Mouse (Mus musculus) limb, embryonic 13.5 days (tissue): ENCODE results near the gene Ap1m1. TPM values are rescaled to one million over a fixed set of nuclear protein-coding genes. Genes with fewer than 3 reads are reported as not detected.

ENCODE experiments used
- ATAC-seq: fragments of 200-750 bp; cut with Nextera tagmentation; 2 replicates; pipeline ENCODE4 v1.8.0; 2017; ENCODE audit warnings: low read depth, moderate number of reproducible peaks, moderate TSS enrichment; ENCODE audit not compliant: low FRiP score
- H3K27ac ChIP-seq: fragments of 300-500 bp; sonication (generic); 2 replicates; pipeline ENCODE4 v1.5.1; 2015; ENCODE audit warnings: inconsistent platforms, mild to moderate bottlenecking, moderate library complexity
- H3K27me3 ChIP-seq: fragments of 300-500 bp; sonication (generic); 2 replicates; pipeline ENCODE4 v1.6.1; 2015; ENCODE audit warnings: mild to moderate bottlenecking, inconsistent platforms
- H3K36me3 ChIP-seq: fragments of 300-500 bp; sonication (generic); 2 replicates; pipeline ENCODE4 v1.6.1; 2015; ENCODE audit warnings: inconsistent platforms, mild to moderate bottlenecking, moderate library complexity
- H3K4me1 ChIP-seq: fragments of 300-500 bp; sonication (generic); 2 replicates; pipeline ENCODE4 v1.6.1; 2015; ENCODE audit warnings: inconsistent platforms
- H3K4me2 ChIP-seq: fragments of 300-500 bp; sonication (generic); replicated peaks from 2 replicates; pipeline ENCODE4 v1.6.1; 2015; ENCODE audit warnings: inconsistent platforms, mild to moderate bottlenecking, moderate library complexity
- H3K4me3 ChIP-seq: fragments of 300-500 bp; sonication (generic); 2 replicates; pipeline ENCODE4 v1.5.1; 2015; ENCODE audit warnings: moderate library complexity, mild to moderate bottlenecking, inconsistent platforms
- H3K9ac ChIP-seq: fragments of 300-500 bp; sonication (generic); 2 replicates; pipeline ENCODE4 v1.6.1; 2015; ENCODE audit warnings: mild to moderate bottlenecking, inconsistent platforms
- H3K9me3 ChIP-seq: fragments of 300-500 bp; sonication (generic); 2 replicates; pipeline ENCODE4 v1.6.1; 2016; ENCODE audit warnings: inconsistent platforms
- WGBS: fragments of 180-500 bp; shearing (Covaris S2); methylation state at CpG from one replicate; pipeline ENCODE4 v1.1.7; 2015; 5-methylcytosine and 5-hydroxymethylcytosine counted together
- polyA plus RNA-seq: library from polyadenylated mRNA; unstranded; fragments of >200 nt; fragmentation: Nextera tagmentation; extraction: Ambion mirVana; gene quantifications from 2 replicates; pipeline ENCODE4 v1.2.1, GENCODE M21; 2015

The Ap1m1 gene
- polyA plus RNA-seq, 1 experiment from 2014 or later, result 132 TPM

DNA sequence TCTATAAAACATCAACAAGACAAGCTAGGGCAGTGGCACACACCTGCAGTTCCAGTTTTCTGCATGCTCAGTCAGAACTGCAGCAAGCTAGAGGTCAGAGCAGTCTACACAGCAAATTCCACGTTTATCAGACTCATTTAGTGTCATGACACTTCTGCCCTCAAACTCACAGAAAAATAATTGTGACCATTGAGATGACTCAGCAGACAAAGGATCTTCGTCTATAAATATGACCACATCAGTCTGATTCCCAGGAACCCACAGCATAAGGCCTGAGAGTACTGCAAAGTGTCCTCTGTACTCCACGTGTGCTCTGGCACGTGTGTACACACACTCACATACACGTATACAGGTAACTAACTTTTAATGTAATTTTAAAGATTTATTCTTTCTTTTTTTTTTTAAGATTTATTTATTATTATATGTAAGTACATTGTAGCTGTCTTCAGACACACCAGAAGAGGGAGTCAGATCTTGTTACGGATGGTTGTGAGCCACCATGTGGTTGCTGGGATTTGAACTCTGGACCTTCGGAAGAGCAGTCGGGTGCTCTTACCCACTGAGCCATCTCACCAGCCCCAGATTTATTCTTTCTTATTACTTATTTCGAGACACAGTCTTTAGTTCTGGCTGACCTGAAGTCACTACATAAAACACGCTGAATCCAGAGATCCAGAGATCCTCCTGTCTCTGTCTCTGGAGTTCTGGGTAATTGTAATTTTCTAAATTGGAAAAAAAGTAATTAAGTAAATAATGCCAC lies 20.9 kb upstream of the Ap1m1 start:
- Histone ChIP-seq H3K9ac (no peak overlapping the region), H3K27me3 (no peaks in the 10 kb centered on the region), H3K36me3 (peaks cover 31% of the 10 kb centered on the region), H3K4me3 (peak overlapping the region; percentile 90), H3K4me1 (peaks cover 13% of the 10 kb centered on the region), H3K4me2 (peak overlapping the region; percentile 88), H3K9me3 (no peaks in the 10 kb centered on the region), H3K27ac (no peak overlapping the region)
- ATAC-seq, result no peak; the same call in 1 of the 2 replicates
- 81% methylated on average over 10 of the region's 10 CpGs for WGBS

DNA sequence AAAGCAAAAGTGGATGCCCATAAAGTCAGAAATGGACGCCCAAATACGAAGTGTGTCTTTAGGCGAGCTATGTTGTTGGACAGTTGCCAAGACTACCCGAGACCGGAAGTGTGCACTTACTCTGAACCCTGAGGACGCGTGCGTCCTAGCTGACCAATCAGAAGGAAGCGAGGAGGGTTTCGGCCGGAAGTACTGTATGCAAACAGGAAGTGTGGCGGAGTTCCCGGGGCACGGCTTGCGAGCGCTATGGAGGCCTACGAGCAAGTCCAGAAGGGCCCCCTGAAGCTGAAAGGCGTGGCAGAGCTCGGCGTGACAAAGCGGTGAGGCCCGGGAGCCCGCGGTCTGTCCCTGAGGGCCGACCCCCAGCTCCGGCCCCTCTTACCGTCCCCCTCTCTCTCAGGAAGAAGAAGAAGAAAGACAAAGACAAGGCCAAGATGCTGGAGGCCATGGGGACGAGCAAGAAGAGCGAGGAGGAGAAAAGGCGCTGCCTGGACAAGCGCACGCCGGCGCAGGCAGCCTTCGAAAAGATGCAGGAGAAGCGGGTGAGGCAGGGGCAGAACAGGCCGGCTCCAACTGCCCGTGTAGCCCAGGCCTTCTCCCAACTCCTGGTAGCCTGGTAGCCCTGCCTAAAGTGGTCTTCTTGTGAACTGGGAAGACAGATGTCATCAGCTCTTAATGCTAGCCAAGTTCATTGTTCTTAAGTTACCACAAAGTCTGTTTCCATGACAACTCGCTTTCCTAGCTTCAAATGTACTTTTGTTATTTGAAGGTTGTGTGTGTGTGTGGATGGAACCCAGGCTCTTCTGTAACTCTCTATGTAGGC lies 20.1 kb upstream of the Ap1m1 start, which contains the start of gene Fam32a:
Fam32a (plus strand) TSS at position 190 of the 823 bp plus-strand sequence.
- Histone ChIP-seq H3K4me1 (peaks cover 13% of the 10 kb centered on the region), H3K27me3 (no peaks in the 10 kb centered on the region), H3K27ac (peak within 1 kb of the TSS; percentile 74), H3K36me3 (peaks cover 35% of the 10 kb centered on the region), H3K9me3 (no peaks in the 10 kb centered on the region), H3K9ac (peak within 1 kb of the TSS; percentile 82), H3K4me2 (peak within 1 kb of the TSS; percentile 88), H3K4me3 (peak within 1 kb of the TSS; percentile 90)
- WGBS, result 15% methylated on average over 39 of the region's 39 CpGs
- peak; percentile 97 for ATAC-seq

- whole genome bisulfite sequencing, result 84% methylated on average over 4 of the region's 4 CpGs
- H3K4me3 ChIP-seq, result peak overlapping the region; percentile 90
- ATAC-seq, result no peak
Observed at GRCm38 (mm10) chr8:72220758-72221157, 19.1 kb upstream of the Ap1m1 start.

DNA sequence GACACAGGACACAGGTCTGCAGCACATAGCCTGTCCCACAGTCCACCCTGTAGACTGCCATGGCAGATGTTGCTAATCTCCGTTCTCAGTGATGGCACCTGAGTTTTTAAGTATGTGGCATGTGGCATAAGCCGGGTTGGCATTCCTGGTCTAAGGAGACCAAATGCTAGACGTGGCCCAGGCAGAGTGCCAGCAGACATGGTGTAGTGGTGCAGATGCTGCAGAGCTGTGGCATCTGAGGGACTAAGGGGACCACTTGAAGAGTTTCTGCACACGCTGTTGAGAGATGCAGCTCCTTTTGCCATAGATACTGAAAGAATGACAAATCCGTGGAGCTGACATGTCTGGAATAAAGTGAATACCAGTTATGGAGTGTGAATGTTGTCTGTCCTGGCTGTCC lies 17.2 kb upstream of the Ap1m1 start:
- peaks cover 13% of the 10 kb centered on the region for H3K4me1 ChIP-seq
- H3K4me3 ChIP-seq, result no peak overlapping the region
- 92% methylated on average over 5 of the region's 5 CpGs for WGBS
- H3K36me3 ChIP-seq, result peaks cover 35% of the 10 kb centered on the region
- H3K27me3 ChIP-seq, result no peaks in the 10 kb centered on the region
- H3K27ac ChIP-seq, result no peak overlapping the region
- ATAC-seq, result no peak
- no peak overlapping the region for H3K9ac ChIP-seq
- no peak overlapping the region for H3K4me2 ChIP-seq
- no peaks in the 10 kb centered on the region for H3K9me3 ChIP-seq

More at GRCm38 (mm10) chr8:72220758-72221157, 19.1 kb upstream of the Ap1m1 start:
- no peaks in the 10 kb centered on the region for H3K9me3 ChIP-seq
- peak overlapping the region; percentile 88 for H3K4me2 ChIP-seq
- peaks cover 13% of the 10 kb centered on the region for H3K4me1 ChIP-seq
- no peak overlapping the region for H3K9ac ChIP-seq
- H3K36me3 ChIP-seq, result peaks cover 35% of the 10 kb centered on the region
- no peak overlapping the region for H3K27ac ChIP-seq
- no peaks in the 10 kb centered on the region for H3K27me3 ChIP-seq

GRCm38 (mm10) chr8:72240403-72240763 lies 565 bp downstream of the Ap1m1 start:
- Histone ChIP-seq H3K4me1 (peaks cover 15% of the 10 kb centered on the region), H3K4me2 (peak overlapping the region; percentile 73), H3K36me3 (peaks cover 12% of the 10 kb centered on the region), H3K27ac (peak overlapping the region; percentile 94), H3K4me3 (peak overlapping the region; percentile 63), H3K9ac (peak overlapping the region; percentile 71), H3K9me3 (no peaks in the 10 kb centered on the region), H3K27me3 (no peaks in the 10 kb centered on the region)
- WGBS, result 1% methylated on average over 24 of the region's 24 CpGs
- no peak for ATAC-seq

DNA sequence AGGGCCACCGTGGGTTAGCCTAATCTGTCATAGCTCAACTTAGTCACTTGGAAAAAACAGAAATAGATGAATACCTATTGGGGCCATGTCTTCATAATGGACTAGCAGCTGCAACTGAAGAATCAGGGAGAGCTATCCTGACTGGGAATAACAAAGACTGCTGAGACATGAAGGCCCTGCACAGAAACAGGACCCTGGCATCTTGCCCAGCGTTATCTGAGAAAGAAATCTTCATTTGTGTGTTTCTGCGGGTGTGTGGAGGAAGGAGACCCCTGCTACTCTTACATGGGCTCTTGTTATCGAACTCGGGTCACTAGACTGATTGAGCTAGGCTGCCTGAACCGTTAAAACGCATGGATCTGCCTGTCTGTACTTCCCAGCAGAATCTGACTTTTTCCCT lies 1.1 kb downstream of the Ap1m1 start:
- Histone ChIP-seq H3K9me3 (no peaks in the 10 kb centered on the region), H3K36me3 (peaks cover 12% of the 10 kb centered on the region), H3K4me1 (peaks cover 15% of the 10 kb centered on the region), H3K4me2 (peak overlapping the region; percentile 73), H3K27ac (no peak overlapping the region), H3K4me3 (peak overlapping the region; percentile 63), H3K9ac (peak overlapping the region; percentile 71), H3K27me3 (no peaks in the 10 kb centered on the region)
- WGBS, result 77% methylated on average over 7 of the region's 7 CpGs
- ATAC-seq, result no peak

GRCm38 (mm10) chr8:72242226-72242625 lies 2.4 kb downstream of the Ap1m1 start:
- Histone ChIP-seq H3K27me3 (no peaks in the 10 kb centered on the region), H3K4me1 (peaks cover 15% of the 10 kb centered on the region), H3K36me3 (peaks cover 24% of the 10 kb centered on the region), H3K9me3 (no peaks in the 10 kb centered on the region), H3K4me2 (no peak overlapping the region), H3K27ac (no peak overlapping the region), H3K4me3 (no peak overlapping the region), H3K9ac (no peak overlapping the region)
- no peak for ATAC-seq
- 93% methylated on average over 1 of the region's 1 CpGs for WGBS

DNA sequence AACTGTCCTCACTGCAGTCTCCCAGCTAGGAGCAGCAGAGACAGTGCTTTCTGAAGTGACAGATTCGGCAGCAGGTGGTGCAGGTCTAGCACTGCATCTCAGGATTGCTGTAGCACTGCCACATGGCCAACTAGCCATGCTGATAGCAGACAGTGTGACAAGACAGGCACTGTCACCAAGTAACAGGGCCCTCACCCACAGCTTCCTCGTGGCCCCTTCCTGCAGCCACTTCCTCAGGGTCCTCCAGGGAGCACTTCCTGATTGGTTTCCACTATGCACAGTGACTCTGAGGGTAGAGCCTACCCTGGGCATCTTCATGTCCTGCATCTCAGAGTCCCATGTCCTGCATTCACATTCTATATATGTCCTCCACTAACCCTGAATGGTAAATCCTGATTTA lies 4.8 kb downstream of the Ap1m1 start:
- no peak for ATAC-seq
- 74% methylated on average over 2 of the region's 2 CpGs for WGBS
- H3K36me3 ChIP-seq, result peaks cover 36% of the 10 kb centered on the region

DNA sequence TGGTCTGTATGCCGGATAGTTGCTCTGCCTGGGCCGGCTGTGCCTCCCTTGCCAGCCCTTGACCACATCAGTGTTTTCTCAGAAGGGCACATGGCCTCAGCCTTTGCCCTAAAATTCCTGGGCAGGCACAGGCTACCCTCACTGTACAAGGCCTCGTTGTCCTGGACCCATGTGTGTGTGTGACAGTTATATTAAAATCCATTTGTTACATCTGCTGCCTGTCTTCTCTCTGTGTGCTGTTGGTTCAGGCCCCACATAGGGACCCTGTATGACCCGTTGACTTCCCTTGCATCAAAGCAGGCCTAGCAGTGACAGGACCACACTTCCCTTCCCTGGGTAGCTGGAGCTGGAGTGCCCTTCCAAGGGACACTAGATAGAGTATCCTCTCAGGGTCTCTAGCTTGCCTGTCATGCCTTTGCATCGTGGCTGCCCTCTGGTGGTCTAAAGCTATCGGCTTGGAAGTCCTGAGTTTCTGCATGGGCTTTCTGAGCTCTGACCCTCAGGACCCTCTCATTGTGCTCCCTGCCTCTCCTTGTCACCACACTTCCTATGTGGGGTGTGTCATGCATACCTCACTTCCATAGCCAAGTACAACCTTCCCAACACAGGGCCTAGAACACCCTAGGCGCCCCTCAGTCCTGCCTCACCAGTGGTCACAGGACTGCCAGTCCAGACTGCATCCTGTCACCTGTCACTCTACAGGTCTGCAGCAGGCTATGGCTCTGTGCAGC lies 17.5 kb downstream of the Ap1m1 start:
- Histone ChIP-seq H3K27me3 (no peaks in the 10 kb centered on the region), H3K4me2 (no peak overlapping the region), H3K4me1 (peaks cover 5% of the 10 kb centered on the region; the same call in 1 of the 2 replicates), H3K36me3 (peaks cover 39% of the 10 kb centered on the region), H3K9me3 (no peaks in the 10 kb centered on the region), H3K4me3 (no peak overlapping the region), H3K9ac (no peak overlapping the region), H3K27ac (no peak overlapping the region)
- ATAC-seq, result no peak; the same call in 1 of the 2 replicates
- WGBS, result 52% methylated on average over 7 of the region's 7 CpGs

More for the DNA sequence above, 4.8 kb downstream of the Ap1m1 start:
- Histone ChIP-seq H3K9me3 (no peaks in the 10 kb centered on the region), H3K27me3 (no peaks in the 10 kb centered on the region), H3K4me2 (no peak overlapping the region), H3K4me3 (no peak overlapping the region), H3K4me1 (peaks cover 13% of the 10 kb centered on the region), H3K27ac (no peak overlapping the region), H3K9ac (no peak overlapping the region)

DNA sequence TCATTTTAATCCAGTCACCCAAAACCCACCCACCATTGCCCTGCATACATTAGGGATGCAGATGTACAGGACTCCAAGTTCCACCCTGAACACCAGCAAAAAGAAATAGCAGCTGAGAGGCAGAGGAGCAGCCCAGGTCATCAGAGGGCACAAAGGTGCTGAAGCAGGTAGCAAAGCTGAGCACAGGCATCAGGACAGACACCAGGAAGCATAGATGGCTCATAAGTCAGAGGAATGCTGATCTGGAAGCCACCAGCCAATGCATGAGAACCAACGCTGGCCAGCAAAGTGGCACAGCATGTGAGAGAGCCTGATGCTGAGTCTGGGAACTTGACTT lies 18.1 kb downstream of the Ap1m1 start:
- Histone ChIP-seq H3K36me3 (peaks cover 33% of the 10 kb centered on the region), H3K4me2 (no peak overlapping the region), H3K4me1 (peaks cover 5% of the 10 kb centered on the region; the same call in 1 of the 2 replicates), H3K27ac (no peak overlapping the region), H3K4me3 (no peak overlapping the region), H3K9me3 (no peaks in the 10 kb centered on the region), H3K27me3 (no peaks in the 10 kb centered on the region), H3K9ac (no peak overlapping the region)
- ATAC-seq, result no peak
- WGBS, result 83% methylated on average over 1 of the region's 1 CpGs

GRCm38 (mm10) chr8:72259862-72260261 lies 20.0 kb downstream of the Ap1m1 start:
- H3K4me3 ChIP-seq, result no peak overlapping the region
- WGBS, result 83% methylated on average over 2 of the region's 2 CpGs
- no peaks in the 10 kb centered on the region for H3K9me3 ChIP-seq
- H3K36me3 ChIP-seq, result peaks cover 15% of the 10 kb centered on the region
- H3K27ac ChIP-seq, result no peak overlapping the region
- H3K4me2 ChIP-seq, result no peak overlapping the region
- H3K9ac ChIP-seq, result no peak overlapping the region
- H3K27me3 ChIP-seq, result no peaks in the 10 kb centered on the region
- H3K4me1 ChIP-seq, result peaks cover 5% of the 10 kb centered on the region; the same call in 1 of the 2 replicates
- no peak for ATAC-seq

GRCm38 (mm10) chr8:72260585-72260984 lies 20.8 kb downstream of the Ap1m1 start:
- H3K4me1 ChIP-seq, result peaks cover 5% of the 10 kb centered on the region; the same call in 1 of the 2 replicates
- peaks cover 8% of the 10 kb centered on the region for H3K36me3 ChIP-seq
- H3K9ac ChIP-seq, result no peak overlapping the region
- H3K4me3 ChIP-seq, result no peak overlapping the region
- no peaks in the 10 kb centered on the region for H3K27me3 ChIP-seq
- H3K9me3 ChIP-seq, result no peaks in the 10 kb centered on the region
- no peak for ATAC-seq
- no peak overlapping the region for H3K27ac ChIP-seq
- 43% methylated on average over 4 of the region's 4 CpGs for WGBS
- H3K4me2 ChIP-seq, result no peak overlapping the region
